Mouse (Mus musculus) stomach, embryonic 14.5 days (tissue): Measurements from ENCODE around the gene Ppp2ca. TPM values are rescaled to one million over a fixed set of nuclear protein-coding genes. Genes with fewer than 3 reads are reported as not detected.
"Not testable (repeated sequence)": the region's sequence is repeated elsewhere in the genome, so short reads cannot be mapped to it uniquely, and the experiment has no call there.

Experiments
- ATAC-seq: fragments of 200-750 bp; cut with Nextera tagmentation; 2 replicates; pipeline ENCODE4 v1.8.0; 2017; ENCODE audit warnings: low read depth, moderate TSS enrichment; ENCODE audit not compliant: insufficient number of reproducible peaks, insufficient read depth, low FRiP score
- H3K27ac ChIP-seq: fragments of 300-500 bp; sonication (generic); 2 replicates; pipeline ENCODE4 v1.5.1; 2014; ENCODE audit warnings: mild to moderate bottlenecking, low read length, moderate library complexity, mixed read lengths
- H3K27me3 ChIP-seq: fragments of 300-500 bp; sonication (generic); 2 replicates; pipeline ENCODE4 v1.6.1; 2014; ENCODE audit warnings: low read length, control low read depth, mixed read lengths; ENCODE audit not compliant: control insufficient read depth, insufficient read depth
- H3K36me3 ChIP-seq: fragments of 300-500 bp; sonication (generic); 2 replicates; pipeline ENCODE4 v1.6.1; 2014; ENCODE audit warnings: mild to moderate bottlenecking, control low read depth, low read length, moderate library complexity, mixed read lengths; ENCODE audit not compliant: control insufficient read depth, insufficient read depth
- H3K4me1 ChIP-seq: fragments of 300-500 bp; sonication (generic); 2 replicates; pipeline ENCODE4 v1.6.1; 2014; ENCODE audit warnings: low read length, control low read depth, mixed read lengths; ENCODE audit not compliant: control insufficient read depth, insufficient read depth
- H3K4me2 ChIP-seq: fragments of 300-500 bp; sonication (generic); replicated peaks from 2 replicates; pipeline ENCODE4 v1.6.1; 2014; ENCODE audit warnings: low read depth, low read length, control low read depth
- H3K4me3 ChIP-seq: fragments of 300-500 bp; sonication (generic); 2 replicates; pipeline ENCODE4 v1.5.1; 2014; ENCODE audit warnings: low read depth, low read length, control low read depth
- H3K9ac ChIP-seq: fragments of 300-500 bp; sonication (generic); replicated peaks from 2 replicates; pipeline ENCODE4 v1.6.1; 2014; ENCODE audit warnings: low read depth, mild to moderate bottlenecking, control low read depth, low read length, moderate library complexity, mixed read lengths
- H3K9me3 ChIP-seq: fragments of 300-500 bp; sonication (generic); 2 replicates; pipeline ENCODE4 v1.6.1; 2016; ENCODE audit warnings: low read depth, low read length, control low read depth; ENCODE audit not compliant: control insufficient read depth
- WGBS: fragments of 180-500 bp; shearing (Covaris S2); extraction: QIAGEN DNeasy Blood & Tissue Kit; methylation state at CpG from one replicate; pipeline ENCODE4 v1.1.7; 2014; 5-methylcytosine and 5-hydroxymethylcytosine counted together
- polyA plus RNA-seq: library from polyadenylated mRNA; unstranded; fragments of >200 nt; fragmentation: Nextera tagmentation; extraction: Ambion mirVana; gene quantifications from 2 replicates; pipeline ENCODE4 v1.2.1, GENCODE M21; 2014

Ppp2ca gene
- polyA plus RNA-seq, 1 experiment from 2014 or later = 88.3 TPM

DNA sequence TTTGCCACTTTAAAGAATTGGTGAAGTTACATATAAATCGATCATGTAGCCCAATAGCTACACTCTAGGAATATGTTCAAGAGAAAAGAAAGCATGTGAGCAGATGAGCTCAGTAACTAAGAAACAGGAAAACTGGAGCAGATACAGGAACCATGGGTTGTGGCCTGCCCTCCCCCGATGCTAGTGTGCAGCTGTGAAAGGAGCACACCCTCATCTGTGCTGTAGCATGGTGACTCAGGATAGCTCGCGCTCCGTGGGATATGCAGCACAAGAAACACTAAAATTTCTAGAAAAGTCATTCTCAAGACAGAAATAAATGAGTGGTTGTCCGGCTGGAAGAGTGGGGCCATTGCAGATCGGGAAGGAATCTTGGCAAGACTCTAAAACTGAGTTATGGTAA is 18.7 kb downstream of the Ppp2ca start:
- no peak overlapping the region for H3K4me3 ChIP-seq
- no peaks in the 10 kb centered on the region for H3K27me3 ChIP-seq
- no peak for ATAC-seq
- 94% methylated on average over 7 of the region's 7 CpGs for WGBS
- peaks cover 81% of the 10 kb centered on the region for H3K36me3 ChIP-seq
- H3K9me3 ChIP-seq = no peaks in the 10 kb centered on the region
- H3K9ac ChIP-seq = no peak overlapping the region
- H3K27ac ChIP-seq = no peak overlapping the region
- no peaks in the 10 kb centered on the region for H3K4me1 ChIP-seq
- no peak overlapping the region for H3K4me2 ChIP-seq

DNA sequence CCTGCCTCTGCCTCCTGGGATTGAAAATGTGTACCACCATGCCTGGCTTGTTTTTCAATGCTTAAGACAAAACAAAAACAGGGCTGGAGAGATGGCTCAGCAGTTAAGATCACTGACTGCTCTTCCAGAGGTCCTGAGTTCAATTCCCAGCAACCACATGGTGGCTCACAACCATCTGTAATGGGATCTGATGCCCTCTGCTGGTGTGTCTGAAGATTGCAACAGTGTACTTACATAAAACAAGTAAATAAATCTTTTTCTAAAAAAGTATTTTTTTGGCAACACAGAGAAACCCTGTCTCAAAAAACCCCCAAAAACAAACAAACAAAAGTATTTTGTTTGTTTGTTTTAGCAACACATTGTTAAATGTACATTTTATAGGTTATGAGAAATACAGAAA is 21.9 kb downstream of the Ppp2ca start:
- not testable (repeated sequence) for H3K27ac ChIP-seq, H3K4me2 ChIP-seq, H3K4me3 ChIP-seq, ATAC-seq, H3K4me1 ChIP-seq, H3K9me3 ChIP-seq, H3K27me3 ChIP-seq, H3K9ac ChIP-seq
- H3K36me3 ChIP-seq = peaks cover 88% of the 10 kb centered on the region

DNA sequence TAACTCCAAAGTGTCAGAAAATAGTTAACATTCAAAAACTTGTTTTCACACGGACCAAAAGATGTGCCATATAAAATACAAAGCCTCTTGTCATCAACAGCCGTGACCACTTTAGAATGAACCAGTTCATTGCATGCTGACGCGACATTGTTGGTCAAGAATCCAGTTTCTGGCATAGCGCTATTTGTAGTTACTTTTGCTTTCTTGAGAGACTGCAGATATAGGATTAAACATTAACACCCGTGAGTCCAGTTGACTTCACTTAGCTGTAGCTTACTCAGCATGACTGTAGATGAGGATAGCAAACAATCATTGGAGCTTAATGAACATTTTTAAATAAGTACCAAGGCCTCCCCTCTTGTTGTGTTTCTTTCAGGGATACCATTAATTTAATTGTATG is 23.6 kb downstream of the Ppp2ca start:
- Histone ChIP-seq H3K9me3 (no peaks in the 10 kb centered on the region), H3K36me3 (peaks cover 76% of the 10 kb centered on the region), H3K4me3 (no peak overlapping the region), H3K9ac (no peak overlapping the region), H3K4me1 (no peaks in the 10 kb centered on the region), H3K27ac (no peak overlapping the region), H3K27me3 (no peaks in the 10 kb centered on the region), H3K4me2 (no peak overlapping the region)
- ATAC-seq = no peak
- WGBS = 84% methylated on average over 6 of the region's 6 CpGs

DNA sequence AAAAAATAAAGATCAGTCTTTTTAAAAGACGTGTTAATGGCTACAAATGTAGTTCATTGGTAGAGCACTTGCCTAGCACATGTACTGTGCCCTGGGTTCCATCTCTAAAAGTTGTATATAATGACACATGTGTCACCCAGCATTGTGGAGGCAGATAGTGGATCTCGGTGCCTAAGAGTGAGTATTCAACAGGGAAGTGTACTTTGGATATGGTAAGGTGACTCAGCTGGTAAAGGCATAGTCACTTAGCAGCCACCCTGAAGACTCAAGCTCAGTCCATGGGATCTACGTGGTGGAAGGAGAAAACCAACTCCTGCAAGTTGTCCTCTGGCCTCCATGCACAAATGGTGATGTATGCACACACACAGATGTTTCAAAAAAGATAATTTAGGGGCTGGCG is 26.0 kb downstream of the Ppp2ca start:
- Histone ChIP-seq H3K9ac (no peak overlapping the region), H3K4me3 (no peak overlapping the region), H3K27ac (no peak overlapping the region), H3K9me3 (no peaks in the 10 kb centered on the region), H3K27me3 (no peaks in the 10 kb centered on the region), H3K4me2 (no peak overlapping the region), H3K36me3 (peaks cover 52% of the 10 kb centered on the region), H3K4me1 (no peaks in the 10 kb centered on the region)
- no peak for ATAC-seq
- 94% methylated on average over 4 of the region's 4 CpGs for WGBS

DNA sequence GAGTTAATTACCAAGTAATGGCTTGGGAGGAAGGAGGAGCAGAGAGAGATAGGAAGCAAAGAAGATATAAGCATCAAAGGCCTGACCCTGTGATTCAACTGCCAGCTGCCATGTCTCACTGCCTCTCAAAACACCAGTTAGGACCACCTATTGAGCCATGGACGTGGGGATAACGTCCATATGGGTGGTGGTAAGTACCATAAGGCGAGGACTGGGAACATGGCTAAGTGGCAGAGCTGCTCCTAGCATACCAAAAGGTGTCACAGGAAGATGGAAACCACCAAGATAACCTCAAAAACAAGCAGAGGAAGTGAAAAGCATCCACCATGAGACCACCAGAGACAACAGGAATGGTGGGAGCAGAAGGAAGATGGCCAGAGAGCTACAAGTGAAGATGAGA is 28.7 kb downstream of the Ppp2ca start:
- no peaks in the 10 kb centered on the region for H3K4me1 ChIP-seq
- H3K4me3 ChIP-seq = no peak overlapping the region
- H3K36me3 ChIP-seq = peaks cover 27% of the 10 kb centered on the region
- no peak overlapping the region for H3K27ac ChIP-seq
- no peak for ATAC-seq
- 49% methylated on average over 3 of the region's 3 CpGs for WGBS
- no peak overlapping the region for H3K4me2 ChIP-seq
- no peak overlapping the region for H3K9ac ChIP-seq
- H3K9me3 ChIP-seq = no peaks in the 10 kb centered on the region
- H3K27me3 ChIP-seq = no peaks in the 10 kb centered on the region

DNA sequence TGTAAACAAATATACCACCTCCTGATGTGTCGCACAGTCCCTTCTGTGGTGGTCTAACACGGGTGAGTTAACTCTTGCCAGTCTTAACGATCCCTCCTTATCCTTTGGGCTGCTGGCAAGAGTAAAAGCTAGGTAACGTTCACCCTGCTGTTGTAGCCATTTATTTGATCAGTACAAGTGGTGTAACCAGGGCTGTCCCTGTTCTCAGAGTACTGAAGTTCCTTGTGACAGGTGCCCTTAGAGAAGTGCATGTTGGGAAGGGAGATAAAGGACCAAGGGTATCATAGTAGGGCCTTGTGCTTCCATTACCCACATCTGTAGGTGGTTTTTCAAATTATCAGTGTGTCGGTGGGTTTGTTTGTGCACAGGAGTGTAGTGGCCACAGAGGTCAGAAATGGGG is 29.3 kb downstream of the Ppp2ca start:
- H3K9ac ChIP-seq = no peak overlapping the region
- no peaks in the 10 kb centered on the region for H3K9me3 ChIP-seq
- no peaks in the 10 kb centered on the region for H3K27me3 ChIP-seq
- WGBS = 63% methylated on average over 5 of the region's 5 CpGs
- peaks cover 21% of the 10 kb centered on the region for H3K36me3 ChIP-seq
- no peak overlapping the region for H3K4me2 ChIP-seq
- no peaks in the 10 kb centered on the region for H3K4me1 ChIP-seq
- ATAC-seq = no peak
- H3K4me3 ChIP-seq = no peak overlapping the region
- H3K27ac ChIP-seq = no peak overlapping the region

DNA sequence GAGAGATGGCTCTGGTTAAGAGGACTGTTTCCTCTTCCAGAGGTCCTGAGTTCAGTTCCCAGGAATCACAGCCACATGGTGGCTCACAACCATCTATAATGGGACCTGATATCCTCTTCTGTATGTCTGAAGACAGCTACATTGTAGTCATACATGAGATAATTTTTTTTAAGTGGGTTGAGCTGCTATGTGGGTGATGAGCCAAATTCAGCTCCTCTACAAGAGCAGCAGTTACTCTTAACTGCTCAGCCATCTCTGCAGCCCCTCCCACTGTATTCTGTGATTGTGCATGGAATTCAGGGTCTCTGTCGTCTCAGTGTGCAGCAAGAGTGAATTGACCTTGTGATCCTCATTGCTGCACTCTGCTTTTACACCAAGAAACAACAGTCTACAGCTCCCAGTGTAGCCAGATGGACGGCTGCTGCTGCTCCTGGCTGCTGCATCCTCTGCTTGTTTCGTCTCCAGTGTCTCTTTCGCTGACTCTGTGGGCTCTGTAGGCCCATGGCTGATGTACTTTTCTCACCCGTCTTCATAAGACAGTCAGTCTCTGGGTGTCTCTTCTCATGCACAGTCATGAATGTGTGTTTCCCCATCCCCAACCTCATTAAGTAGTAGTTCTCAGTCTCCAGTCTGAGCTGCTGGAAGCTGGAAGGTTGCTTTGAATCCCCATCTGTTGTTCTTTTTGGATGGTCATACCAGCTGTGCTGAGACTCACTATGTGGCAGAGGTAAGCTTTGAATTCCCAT is 30.0 kb downstream of the Ppp2ca start:
- Histone ChIP-seq H3K9me3 (no peaks in the 10 kb centered on the region), H3K9ac (no peak overlapping the region), H3K4me3 (no peak overlapping the region), H3K27me3 (no peaks in the 10 kb centered on the region), H3K36me3 (peaks cover 14% of the 10 kb centered on the region), H3K4me2 (no peak overlapping the region), H3K4me1 (no peaks in the 10 kb centered on the region), H3K27ac (no peak overlapping the region)
- no peak for ATAC-seq
- WGBS = 66% methylated on average over 5 of the region's 5 CpGs

DNA sequence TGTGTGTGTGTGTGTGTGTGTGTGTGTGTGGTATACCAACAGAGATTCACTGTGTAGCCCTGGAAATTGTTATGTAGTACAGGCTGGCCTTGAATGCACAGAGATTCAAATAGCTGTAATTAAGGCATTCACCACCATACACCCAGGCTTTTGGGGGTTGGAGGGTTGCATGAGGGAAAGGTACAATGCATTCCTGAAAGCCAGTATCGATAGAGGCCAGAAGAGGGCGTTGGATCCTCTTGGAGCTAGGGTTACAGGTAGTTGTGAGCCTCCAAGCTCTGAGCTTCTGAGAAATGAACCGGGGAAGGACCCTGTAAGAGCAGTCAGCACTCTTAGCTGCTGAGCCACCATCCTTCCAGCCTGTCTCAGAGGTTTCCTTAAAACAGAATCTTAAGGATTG is 30.7 kb downstream of the Ppp2ca start:
- Histone ChIP-seq H3K27me3 (no peaks in the 10 kb centered on the region), H3K4me1 (no peaks in the 10 kb centered on the region), H3K9me3 (no peaks in the 10 kb centered on the region), H3K36me3 (peaks cover 10% of the 10 kb centered on the region), H3K27ac (no peak overlapping the region), H3K4me2 (no peak overlapping the region), H3K9ac (no peak overlapping the region), H3K4me3 (no peak overlapping the region)
- 28% methylated on average over 3 of the region's 3 CpGs for WGBS
- ATAC-seq = no peak
